Mouse (Mus musculus): Measurements from ENCODE around the gene Tmem132c.

Gene Tmem132c

DNA sequence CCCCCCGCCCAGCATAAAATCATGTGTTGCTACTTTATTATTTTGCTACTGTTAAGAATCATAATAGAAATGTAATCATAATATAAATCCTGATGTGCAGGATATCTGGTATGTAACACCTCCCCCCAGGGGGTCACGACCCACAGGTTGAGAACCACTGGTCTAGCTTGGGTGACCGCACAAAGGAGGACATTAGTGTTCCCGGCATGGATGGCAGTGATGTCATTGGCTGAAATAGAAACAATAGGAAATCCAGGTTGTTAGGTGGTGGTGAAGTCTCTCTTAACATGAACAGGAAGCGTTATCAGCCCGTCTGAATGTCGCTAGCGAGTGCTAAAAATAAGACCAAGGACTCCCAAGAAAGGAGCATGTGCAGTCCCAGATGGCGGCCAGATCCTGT, 155.3 kb downstream of the Tmem132c start:
- in situ Hi-C loops (cut with MboI; ENCODE audit: unreplicated experiment in 2 of 2) = no loop called here

DNA sequence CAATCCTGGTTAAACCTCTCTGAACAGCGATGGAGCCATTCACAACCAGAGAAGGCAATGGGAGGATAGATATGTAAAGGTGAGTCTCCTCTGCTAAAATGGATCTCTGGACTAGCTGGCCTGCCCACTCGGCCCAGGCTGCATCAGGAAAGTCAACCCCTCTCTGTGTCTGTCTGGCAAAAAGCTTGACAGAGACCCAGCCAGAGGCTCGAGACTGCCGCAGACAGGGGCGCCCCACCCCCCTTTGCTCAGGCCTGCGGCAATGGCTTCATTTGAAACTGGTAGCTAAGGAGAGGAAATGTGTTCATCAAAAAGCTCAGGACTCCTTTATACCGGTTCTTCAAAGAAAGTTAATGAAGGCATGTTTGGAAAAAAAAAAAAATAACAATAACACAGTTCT, 156.4 kb downstream of the Tmem132c start:
- in situ Hi-C loops (cut with MboI; ENCODE audit: unreplicated experiment in 2 of 2) = no loop called here

DNA sequence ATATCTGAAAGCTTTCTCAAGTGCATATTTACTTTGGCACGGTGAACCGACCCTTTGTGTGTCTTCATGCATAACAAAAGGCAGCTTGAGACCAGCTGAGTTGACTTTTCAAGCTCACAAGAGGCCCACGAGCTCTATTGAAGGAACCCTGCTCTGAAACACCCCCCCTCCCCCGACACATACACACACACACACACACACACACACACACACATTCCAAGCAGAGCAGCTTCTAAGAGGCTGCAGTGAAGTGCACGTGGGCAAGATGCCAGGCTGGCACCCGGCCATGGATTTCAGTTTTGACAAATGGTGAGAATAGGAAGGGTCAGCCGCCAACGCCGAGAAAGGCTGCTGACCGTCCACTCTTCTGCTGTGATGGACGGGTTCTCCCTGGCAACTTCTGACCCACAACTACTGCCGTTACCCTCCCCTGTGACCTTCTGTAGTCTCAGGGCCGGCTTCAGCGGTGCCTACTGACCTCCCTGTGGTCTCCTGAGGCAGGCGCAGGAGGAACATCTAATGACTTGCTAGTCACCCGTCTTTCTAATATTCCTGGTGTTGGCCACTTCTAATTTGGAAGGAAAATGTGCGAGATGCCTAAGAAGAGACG, 163.9 kb downstream of the Tmem132c start:
- in situ Hi-C loops (cut with MboI; ENCODE audit: unreplicated experiment in 2 of 2) = no loop called here

DNA sequence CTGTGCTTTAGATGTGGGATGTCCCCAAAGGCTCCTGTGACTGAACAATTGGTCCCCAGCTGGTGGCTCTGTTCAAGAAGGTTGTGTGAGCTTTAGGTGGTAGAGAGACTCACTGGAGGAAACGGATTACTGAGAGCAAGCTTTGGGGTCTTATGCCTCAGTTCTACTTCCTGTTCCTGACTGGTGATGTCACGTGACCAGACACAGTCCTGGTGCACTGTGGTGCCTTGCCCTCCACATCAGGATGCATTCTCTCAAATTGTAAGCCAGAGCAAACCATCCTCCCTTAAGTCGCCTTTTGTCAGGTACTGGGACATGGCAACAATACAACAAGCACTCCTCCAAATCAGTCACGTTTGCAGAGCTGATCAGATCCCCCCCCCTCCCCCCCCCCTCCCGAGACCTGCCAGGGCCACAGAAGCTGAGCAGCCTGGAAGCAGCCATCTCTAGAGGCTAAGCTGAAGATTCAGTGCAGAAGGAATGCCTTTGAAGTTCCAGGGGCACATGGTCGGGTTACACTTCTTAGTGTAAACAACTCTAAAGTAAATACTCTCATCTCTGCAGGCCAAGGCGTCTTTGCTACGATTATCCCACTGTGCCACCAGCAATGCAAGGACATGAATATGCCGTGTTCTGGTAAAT, 164.5 kb downstream of the Tmem132c start:
- in situ Hi-C loops (cut with MboI; ENCODE audit: unreplicated experiment in 2 of 2) = no loop called here

DNA sequence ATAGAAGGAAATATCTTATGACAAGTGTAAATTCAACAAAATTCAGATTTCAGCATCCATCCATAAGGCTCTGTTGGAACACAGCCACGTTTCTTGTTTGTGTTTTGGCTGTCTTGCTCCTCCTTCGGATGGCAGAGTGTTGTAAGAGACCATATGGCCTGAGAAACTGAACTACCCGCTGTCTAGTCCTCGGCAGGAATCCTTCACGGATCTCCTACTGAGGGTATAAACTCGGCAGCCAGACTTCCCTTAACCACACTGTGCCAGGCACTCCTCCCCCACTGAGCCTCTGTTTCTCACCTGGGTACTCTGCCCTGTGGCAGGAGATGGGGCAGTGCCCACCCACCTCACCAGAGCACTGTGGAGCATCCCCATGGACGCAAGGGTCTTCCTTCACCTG, 174.9 kb downstream of the Tmem132c start:
- in situ Hi-C loops (cut with MboI; ENCODE audit: unreplicated experiment in 2 of 2) = no loop called here

DNA sequence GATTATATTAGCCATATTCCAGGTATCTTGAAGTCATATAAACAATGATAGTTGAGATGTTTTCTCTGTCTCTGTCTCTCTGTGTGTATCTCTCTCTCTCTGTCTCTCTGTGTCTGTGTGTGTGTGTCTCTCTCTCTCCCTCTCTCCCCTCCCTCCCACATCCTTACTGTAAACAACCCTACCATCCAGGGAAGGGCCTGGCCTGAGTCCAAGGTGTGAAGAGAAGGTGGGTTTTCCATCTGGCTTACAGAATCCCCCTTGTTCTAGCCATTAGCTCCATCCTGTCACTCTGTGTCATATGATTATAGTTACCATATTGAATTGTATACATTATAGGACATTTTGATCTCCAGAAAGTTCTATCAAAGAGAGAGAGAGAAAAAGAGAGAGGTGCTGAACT, 182.3 kb downstream of the Tmem132c start:
- in situ Hi-C loops (cut with MboI; ENCODE audit: unreplicated experiment in 2 of 2) = no loop called here

DNA sequence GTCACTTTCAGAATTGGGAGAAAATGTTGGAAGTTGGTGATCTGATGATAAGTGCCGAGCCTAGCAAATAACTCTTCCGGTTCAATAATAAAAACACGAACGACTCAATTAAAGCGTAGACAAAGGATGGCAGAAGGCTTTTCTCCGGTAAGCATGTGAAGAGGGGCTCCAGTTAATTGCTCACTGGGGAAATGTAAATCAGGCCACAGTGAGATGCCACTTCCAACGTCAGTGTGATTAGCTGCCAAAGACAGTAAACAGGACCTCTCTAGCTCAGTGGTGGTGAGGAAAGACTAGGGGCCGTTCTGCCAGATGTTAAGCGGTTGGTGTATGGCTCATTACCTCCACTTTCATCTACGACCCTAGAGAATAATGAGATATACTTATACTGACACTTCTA, 187.5 kb downstream of the Tmem132c start:
- in situ Hi-C loops (cut with MboI; ENCODE audit: unreplicated experiment in 2 of 2) = no loop called here

DNA sequence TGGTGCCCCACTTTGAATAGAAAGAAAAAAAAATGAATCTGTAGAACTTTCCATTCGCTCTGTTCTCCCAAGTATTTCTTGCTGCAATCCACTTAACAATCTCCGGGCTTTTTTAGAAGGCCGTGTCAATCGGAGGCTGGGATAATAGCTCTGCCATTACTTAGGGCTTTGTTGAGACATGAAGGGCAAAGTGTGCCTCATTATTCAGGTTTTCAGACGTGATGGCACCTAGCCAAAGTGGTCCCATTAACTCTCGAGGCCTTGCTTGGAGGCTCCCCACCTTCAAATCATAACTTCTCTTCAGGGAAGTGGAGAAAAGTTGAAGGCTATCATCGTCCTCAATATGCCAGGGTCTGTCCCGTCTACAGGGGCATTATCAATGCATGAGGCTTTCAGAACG, 190.0 kb downstream of the Tmem132c start:
- in situ Hi-C loops (cut with MboI; ENCODE audit: unreplicated experiment in 2 of 2) = no loop called here

DNA sequence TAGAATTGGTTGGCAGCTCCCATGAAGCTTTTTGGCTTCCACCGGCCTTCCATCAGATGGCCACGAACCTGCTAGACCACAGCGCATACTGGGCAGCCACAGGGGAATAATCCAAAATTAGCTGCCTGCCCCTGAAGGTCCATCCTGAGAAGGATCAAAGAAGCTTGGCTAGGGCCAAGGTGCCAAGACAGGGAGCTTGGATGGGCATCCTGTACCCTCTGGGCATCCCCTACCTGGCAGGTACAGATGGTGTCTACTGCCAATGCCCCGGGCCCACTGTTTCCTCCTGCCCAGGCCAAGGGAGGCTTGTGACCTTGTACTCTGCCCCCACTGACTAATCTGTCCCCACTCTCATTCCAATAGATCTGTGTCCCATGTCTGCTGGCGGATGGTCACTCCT, 195.2 kb downstream of the Tmem132c start:
- in situ Hi-C loops (cut with MboI; ENCODE audit: unreplicated experiment in 2 of 2) = no loop called here

DNA sequence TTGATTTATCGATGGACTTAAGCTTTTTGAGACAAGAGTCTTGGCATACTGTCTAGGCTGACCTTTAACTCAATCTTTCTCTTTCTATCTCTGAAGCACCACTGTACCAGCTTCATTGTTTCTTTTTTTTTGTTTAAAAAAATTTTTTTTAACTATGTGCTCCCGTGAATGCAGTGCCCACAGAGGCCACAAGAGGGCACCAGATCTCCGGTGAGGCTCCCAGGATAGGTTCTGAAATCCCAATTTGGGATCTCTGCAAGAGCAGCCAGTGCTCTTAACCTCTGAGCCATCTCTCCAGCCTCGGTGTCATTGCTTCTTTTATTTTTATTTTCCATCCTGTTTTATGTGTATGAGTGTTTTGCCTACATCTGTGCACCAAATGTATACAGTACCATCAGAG, 197.0 kb downstream of the Tmem132c start:
- in situ Hi-C loops (cut with MboI; ENCODE audit: unreplicated experiment in 2 of 2) = no loop called here

DNA sequence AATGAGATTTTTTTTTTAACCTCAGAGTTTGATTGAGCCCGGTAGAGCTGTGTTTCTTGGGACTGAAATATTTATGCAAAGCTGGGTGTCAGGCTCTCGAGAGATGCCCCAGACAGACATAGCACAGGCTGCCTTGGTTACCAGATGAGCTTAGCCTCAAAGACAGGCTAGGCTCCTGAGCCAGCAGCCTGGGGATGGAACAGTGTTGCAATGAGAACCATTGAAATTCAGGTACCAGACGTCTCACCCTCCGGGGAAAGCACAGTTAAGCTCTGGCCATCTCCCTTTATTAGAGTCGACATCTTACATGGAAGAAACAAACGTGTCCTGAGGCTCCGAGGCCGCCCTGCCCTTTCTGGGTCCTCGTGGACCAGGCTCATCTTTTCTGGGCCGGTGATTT, 200.4 kb downstream of the Tmem132c start:
- in situ Hi-C loops (cut with MboI; ENCODE audit: unreplicated experiment in 2 of 2) = no loop called here

DNA sequence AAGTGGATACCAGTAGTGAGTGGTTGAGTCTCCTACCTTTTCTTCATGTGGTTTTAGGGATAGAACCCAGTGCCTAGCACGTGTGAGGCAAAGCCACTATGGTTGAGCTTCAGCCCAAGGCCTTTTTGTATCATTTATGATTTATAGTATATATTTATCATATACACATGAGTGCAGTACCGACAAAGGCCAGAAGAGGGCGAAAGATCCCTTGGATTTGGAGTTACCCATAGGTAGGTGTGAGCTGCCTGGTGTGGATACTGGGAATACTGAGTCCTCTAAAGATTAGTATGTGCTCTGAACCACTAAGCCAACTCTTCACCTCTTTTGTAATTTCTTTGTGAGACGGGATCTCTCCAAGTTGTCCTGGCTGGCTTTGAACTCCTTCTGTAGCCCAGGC, 212.0 kb downstream of the Tmem132c start:
- in situ Hi-C loops (cut with MboI; ENCODE audit: unreplicated experiment in 2 of 2) = no loop called here

DNA sequence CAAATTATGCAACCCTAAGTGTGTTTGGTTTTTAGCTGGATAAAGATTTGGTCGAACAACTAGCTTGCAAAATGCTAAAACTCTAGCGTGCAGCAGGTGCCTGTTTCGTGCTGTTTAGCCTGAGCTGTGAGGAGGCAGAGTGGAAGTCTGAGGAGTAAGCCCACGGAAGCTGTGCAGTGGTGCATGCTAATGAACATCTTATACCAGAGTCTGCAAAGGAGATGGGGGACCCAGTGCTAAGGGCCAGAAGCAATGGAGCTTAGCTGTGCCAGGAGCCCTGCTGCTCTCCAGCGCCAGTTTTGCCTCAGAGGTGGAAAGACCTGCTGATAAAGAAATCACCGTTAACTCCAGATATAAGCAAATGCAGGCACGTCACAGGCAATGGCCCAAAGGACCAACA, 212.5 kb downstream of the Tmem132c start:
- in situ Hi-C loops (cut with MboI; ENCODE audit: unreplicated experiment in 2 of 2) = no loop called here

DNA sequence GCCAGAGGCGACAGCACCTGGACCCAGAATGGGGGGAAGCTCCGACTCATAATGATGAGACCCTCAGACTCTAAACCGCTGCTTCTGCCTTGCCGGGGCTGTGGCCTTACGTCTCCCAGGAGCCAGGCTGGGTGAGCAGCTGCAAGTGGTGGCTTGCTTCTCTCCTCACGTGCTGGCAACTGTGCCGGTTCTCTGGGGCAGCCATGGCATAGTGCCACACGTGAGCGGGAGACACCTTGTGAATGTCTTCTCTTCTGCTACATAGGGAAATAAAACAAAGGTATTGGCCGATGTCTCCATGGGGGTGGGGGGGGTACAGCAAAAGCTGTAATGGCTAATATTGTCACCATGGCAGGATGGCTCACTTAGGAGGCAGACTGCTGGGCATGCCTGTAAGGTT, 214.5 kb downstream of the Tmem132c start:
- in situ Hi-C loops (cut with MboI; ENCODE audit: unreplicated experiment in 2 of 2) = no loop called here

DNA sequence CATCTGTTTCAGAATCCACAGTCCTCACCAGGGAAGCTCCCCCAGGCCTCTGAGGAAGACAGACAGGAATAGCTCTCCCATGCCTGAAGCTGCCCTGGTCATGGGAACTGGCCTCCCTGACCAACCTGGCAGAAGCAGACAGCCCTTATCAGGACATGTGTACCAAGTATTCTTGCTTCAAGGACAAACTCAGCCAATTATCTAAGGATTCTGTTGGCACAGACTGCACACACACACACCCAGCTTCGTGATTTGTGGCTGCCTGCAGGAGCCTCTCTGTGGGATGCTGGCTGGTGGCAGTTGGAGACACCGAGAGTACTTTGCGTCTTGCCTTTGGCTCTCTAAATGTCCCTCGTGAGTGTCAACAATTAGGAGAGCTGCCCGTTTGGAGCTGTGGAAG, 226.5 kb downstream of the Tmem132c start:
- in situ Hi-C loops (cut with MboI; ENCODE audit: unreplicated experiment in 2 of 2) = no loop called here

DNA sequence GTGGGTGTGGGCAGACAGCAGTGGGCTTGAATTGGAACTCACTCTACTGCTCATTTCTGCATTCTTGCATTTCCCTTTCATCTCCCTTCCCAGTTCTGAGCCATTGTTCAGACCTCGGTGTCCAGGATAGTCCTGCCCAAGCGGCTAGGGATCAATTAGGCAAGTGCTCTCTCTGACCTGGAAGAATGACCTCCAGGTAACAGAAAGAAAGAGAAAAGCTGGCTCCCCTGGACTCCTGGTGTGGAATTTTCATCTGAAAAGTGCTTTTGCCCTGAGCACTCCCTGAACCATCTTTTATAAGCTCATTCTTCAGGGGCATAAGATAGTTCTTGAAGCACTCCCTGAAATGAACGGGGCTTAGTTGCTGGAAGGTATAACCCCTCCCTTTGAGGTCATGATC, 228.7 kb downstream of the Tmem132c start:
- in situ Hi-C loops (cut with MboI; ENCODE audit: unreplicated experiment in 2 of 2) = no loop called here

DNA sequence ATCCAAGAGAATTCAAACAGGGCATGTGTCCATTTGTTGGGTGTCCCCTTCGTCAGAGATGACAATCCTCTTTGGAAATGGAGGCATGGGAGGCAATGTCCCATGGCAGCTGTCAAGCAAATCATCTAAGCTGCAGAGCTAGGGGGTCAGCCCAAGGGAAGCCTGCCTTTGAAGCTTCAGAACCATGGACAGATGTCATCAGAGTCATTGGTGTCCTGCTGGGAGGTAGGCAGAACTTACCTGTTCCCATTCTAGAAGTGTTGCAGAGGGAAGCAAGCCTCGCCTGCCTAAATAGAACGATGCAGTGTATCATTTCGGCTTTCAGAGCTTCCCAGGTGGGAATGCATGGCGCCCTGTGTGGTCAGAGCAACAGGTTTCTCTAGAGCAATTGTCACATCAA, 230.3 kb downstream of the Tmem132c start:
- in situ Hi-C loops (cut with MboI; ENCODE audit: unreplicated experiment in 2 of 2) = no loop called here

DNA sequence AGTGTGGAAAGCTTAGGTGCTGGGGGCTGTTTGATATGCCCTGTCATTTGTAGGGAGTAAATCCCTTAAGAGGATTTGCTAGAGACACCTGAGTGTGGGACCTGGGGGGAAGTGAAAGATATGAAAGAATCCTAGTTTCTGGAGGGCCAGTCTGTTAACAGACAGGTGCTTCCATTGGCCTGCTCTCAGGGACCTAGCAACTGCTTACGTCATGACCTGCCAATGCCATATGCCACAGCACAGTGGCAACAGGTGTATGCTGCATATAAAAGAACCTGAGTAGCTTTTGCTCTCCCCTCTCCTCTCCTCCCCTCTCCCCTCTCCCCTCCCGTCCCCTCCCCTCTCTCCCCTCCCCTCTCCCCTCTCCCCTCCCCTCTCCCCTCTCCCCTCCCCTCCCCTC, 232.1 kb downstream of the Tmem132c start:
- in situ Hi-C loops (cut with MboI; ENCODE audit: unreplicated experiment in 2 of 2) = no loop called here

DNA sequence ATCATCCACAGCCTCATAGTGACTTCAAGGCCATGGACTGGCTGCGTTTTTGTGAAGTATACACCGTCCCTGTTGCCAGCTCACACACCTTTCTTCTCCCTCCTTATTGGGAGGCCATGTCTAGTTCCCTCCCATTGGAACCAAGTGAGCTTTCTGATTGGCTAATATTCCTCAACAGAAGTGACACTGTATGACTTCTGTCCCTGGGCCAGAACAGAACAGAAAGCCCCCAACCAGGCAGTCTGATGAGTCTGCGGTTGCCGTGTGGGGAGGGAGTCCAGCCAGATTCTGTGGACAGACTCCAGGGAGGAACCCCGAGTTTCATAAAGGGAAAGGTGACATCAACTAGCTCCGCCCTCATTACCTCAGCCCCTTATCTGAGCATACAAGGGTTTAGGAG, 233.2 kb downstream of the Tmem132c start:
- in situ Hi-C loops (cut with MboI; ENCODE audit: unreplicated experiment in 2 of 2) = no loop called here

DNA sequence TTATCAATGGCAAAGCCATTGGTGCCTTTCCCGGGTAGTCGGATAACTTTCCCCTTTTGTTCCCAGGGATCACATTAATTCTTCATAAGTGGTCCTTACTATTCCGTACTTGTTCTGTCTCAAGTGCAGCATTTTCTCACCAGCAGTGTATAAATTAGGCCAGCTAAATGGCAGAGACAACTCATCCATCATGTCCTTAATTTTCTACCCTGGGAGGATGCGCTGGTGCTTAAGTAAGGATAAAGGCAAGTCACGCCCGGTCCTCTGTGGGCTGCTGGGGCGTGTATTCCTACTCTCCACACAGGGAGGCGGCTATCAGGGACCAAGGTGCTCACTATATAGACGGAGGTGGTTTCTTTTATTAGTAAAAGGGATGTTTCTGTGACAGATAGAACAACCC, 236.2 kb downstream of the Tmem132c start:
- in situ Hi-C loops (cut with MboI; ENCODE audit: unreplicated experiment in 2 of 2) = no loop called here

DNA sequence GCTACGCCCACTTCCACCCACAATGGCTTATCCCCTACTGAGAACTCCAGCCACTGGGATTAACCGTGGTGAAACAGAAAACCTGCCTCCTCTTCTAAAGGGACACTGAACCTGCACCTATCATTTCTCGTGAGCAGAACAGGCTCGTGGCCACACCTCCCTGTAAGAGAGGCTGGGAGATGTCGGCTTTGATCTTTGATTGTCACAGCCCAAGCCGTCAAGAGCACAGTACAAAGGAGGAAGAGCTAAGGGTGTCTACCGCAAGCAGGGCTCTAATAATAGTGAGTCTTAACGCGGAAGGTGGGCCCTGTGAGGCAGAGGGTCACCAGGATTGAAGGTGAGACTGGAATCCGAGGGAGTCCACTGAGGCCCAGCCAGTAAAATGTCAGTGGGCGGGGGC, 236.7 kb downstream of the Tmem132c start:
- in situ Hi-C loops (cut with MboI; ENCODE audit: unreplicated experiment in 2 of 2) = no loop called here

DNA sequence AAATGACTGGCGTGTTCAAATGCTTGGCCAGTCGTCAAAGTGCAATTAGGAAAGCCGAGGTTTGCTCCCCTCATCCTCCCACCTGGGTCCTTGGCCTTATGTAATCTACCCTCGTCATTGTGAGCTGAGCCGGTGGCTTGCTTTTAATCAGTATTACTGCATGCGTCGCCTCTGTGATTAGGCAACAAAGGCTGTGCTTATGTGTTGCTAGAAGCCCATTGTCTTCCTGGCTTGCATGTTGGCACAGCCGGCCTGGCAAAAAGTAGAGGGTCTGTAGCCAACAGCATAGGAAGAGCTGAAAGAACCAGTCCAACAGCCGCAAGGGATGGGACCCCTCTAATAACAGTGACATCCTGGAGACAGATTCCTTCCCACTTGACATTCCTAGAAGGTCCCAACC, 239.3 kb downstream of the Tmem132c start:
- in situ Hi-C loops (cut with MboI; ENCODE audit: unreplicated experiment in 2 of 2) = no loop called here

DNA sequence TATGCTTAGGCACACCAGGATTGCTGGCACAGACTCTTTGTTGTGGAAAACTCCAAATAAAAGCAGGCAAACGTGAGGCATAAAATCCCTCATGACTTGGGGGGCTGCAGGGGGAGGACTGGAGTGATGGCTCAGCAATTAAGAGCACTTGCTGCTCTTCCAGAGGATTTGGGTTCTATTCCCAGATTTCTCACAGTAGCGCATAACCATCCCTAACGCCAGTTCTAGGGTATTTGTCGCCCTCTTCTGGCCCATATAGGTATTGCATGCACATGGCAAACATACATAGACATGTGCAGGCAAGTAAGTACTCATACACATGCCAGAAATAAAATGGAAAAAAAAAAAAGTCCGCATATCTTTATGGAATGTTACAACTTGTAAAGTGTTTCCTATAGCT, 239.8 kb downstream of the Tmem132c start:
- in situ Hi-C loops (cut with MboI; ENCODE audit: unreplicated experiment in 2 of 2) = no loop called here

Measured in v-Abl transformed pro-B cells (cell line).